Mouse (Mus musculus) kidney, postnatal 14 days (tissue): Measurements from ENCODE around the gene Rabep1.
A peak's percentile ranks its signal among the peaks of the same experiment; 100 is the strongest.

ENCODE experiments used
- DNase-seq: peaks from one replicate; pipeline ENCODE4 v3.0.0; 2022; ENCODE audit warnings: mixed read lengths

Rabep1 gene

DNA sequence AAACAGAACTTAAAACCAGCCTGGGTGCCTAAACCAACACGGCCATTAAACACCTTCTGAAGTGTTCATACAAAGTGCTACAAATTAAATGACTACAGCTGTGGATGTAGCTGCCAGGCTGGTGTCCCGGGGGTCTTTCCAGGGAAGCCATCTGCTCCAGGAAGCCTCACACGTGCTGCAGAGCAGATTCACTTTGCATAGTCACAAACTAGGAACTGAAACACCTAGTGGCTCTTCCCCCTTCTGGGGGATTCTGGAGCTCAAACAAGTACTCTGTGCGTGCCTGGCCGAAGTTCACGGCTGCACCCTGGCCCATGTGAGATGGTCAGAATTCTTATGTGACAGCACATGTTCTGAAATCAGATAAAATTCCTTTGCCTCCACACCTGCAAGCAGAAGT is 135.7 kb downstream of the Rabep1 start:
- DNase-seq: no peak

DNA sequence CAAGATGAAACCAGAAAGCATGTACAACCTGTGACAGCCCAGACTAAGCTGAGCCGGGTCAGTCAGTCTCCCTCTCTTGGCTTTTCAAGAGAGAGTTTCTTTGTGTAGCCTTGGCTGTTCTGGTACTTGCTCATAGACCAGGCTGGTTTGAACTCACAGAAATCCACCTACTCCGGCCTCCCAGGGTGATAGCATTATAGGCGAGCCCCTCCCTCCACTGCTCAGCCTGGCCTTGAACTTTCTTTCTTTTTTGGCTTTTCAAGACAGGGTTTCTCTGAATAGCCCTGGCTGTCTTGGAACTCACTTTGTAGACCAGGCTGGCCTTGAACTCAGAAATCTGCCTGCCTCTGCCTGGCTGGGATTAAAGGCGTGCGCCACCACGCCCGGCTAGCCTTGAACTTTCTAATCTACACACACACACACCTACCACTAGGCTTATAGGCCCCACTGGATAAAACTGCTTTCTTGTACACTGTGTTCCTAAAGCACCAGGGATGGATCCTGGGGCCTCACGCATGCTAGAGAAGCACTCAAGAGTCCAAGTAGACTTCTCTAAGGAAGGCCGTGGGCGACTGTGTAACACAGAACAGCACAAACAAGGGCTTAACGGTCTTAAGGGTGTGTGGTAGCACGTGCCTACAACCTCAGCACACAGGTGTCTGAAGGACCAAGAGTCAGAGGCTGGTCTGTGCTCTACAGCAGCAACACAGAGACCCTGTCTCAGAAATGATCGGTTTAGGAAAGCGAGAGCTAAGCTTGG is 136.4 kb downstream of the Rabep1 start:
- no peak for DNase-seq

DNA sequence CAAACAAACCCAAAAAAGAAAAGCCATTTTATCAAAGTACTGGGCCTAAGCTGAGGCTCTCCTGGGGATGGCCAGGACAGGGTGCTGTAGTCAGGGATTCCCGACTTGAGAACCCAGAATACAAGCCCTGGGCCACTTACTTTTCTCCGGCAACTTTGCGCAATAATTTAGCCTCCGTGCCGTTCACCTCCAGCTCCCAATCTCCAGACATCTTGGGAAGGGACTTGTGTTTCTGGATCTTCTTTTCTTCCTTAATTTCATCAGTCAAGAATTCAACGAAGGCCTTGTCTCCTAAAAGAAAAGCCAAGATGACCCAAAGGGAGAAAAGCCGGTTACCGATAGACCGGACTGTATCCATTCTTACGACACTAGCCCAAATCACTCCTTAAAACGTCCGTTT is 137.5 kb downstream of the Rabep1 start:
- no peak for DNase-seq

DNA sequence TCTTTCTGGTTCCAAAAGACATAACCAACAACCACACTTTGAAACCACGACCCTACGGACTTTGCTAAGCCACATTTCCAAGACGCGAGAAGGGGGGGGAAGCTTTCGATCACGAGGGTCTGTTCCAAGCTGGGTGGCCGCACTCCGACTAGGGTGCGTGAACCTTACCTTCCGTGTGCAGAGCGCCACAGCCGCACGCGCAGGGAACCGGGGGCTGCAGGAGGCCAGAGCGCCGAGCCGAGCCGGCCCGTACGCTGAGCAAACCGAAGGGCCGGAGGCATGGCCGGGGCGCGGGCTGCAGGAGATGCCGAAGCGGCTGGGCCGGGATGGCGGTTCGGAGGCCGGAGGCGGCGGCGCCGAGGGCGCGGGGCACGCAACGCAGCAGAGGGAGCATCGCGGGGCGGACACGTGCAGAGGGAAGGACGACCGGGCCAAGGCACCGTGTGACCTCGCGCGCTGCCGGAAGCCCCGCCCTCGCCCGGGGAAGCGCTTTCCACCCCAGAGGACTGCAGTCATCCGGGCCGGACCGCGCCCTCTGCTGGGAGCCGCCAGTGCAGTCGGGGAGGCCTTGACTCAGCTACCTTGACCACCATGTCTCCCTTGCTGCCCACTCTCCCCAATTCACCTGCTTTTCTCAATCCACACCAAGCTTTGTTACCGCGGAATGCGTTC is 138.1 kb downstream of the Rabep1 start, which contains the start of gene C1qbp:
TSS of gene C1qbp (minus strand) at position 470 of the 672 bp plus-strand sequence.
- peak; percentile 95 for DNase-seq
